Mouse (Mus musculus) liver, adult 2 months (tissue): ENCODE measurements around the gene Spaar. TPM values are rescaled to one million over a fixed set of nuclear protein-coding genes. Genes with fewer than 3 reads are reported as not detected.
"Not testable (repeated sequence)": the region's sequence is repeated elsewhere in the genome, so short reads cannot be mapped to it uniquely, and the experiment has no call there.

Experiments used
- DNase-seq: peaks from one replicate; pipeline ENCODE4 v3.0.0-alpha.2; 2011; ENCODE audit warnings: low read depth, low spot score; ENCODE audit errors: extremely low read depth
- H3K27ac ChIP-seq: fragments of 200-500 bp; replicated peaks from 2 replicates; pipeline ENCODE4 v1.5.1; 2012; ENCODE audit warnings: low read depth, mild to moderate bottlenecking, control low read depth, inconsistent platforms, low read length; ENCODE audit not compliant: insufficient read depth
- H3K27me3 ChIP-seq: fragments of 200-500 bp; 2 replicates; pipeline ENCODE4 v1.6.1; 2012; ENCODE audit warnings: mild to moderate bottlenecking, moderate library complexity, low read length, inconsistent platforms; ENCODE audit not compliant: control insufficient read depth, insufficient read depth
- H3K36me3 ChIP-seq: fragments of 200-500 bp; 2 replicates; pipeline ENCODE4 v1.6.1; 2012; ENCODE audit warnings: low read length, inconsistent platforms; ENCODE audit not compliant: control insufficient read depth, insufficient read depth
- H3K4me1 ChIP-seq: fragments of 200-500 bp; 2 replicates; pipeline ENCODE4 v1.6.1; 2011; ENCODE audit warnings: low read length; ENCODE audit not compliant: control insufficient read depth, insufficient read depth
- H3K4me3 ChIP-seq: fragments of 200-500 bp; 2 replicates; pipeline ENCODE4 v1.5.1; 2011; ENCODE audit warnings: low read depth, mild to moderate bottlenecking, control low read depth, low read length, moderate library complexity; ENCODE audit not compliant: insufficient read depth
- H3K79me2 ChIP-seq: fragments of 200-500 bp; 2 replicates; pipeline ENCODE4 v1.6.1; 2012; ENCODE audit warnings: inconsistent platforms, mild to moderate bottlenecking, low read length, moderate library complexity; ENCODE audit not compliant: control insufficient read depth, insufficient read depth
- H3K9ac ChIP-seq: fragments of 200-500 bp; 2 replicates; pipeline ENCODE4 v1.6.1; 2012; ENCODE audit warnings: low read depth, mild to moderate bottlenecking, control low read depth, inconsistent platforms, low read length
- CTCF ChIP-seq: fragments of 200-500 bp; IDR thresholded peaks from 2 replicates; pipeline ENCODE4 v1.5.1; 2011; ENCODE audit warnings: low read depth, low read length, control low read depth
- POLR2A ChIP-seq: fragments of 200-500 bp; IDR thresholded peaks from 2 replicates; pipeline ENCODE4 v1.6.1; 2011; ENCODE audit warnings: low read length, control low read depth; ENCODE audit not compliant: insufficient read depth; ENCODE audit errors: extremely low read depth
- WGBS: fragments of 180-500 bp; shearing (Covaris S2); methylation state at CpG from one replicate; pipeline ENCODE4 v1.1.7; 2018; 5-methylcytosine and 5-hydroxymethylcytosine counted together
- polyA plus RNA-seq: library from polyadenylated mRNA; depleted of rRNA; stranded (reverse); fragments of >200 nt; gene quantifications from 2 replicates; pipeline ENCODE4 v1.2.3, GENCODE M21; 2012; rRNA removed
- total RNA-seq: library from RNA; depleted of rRNA; stranded (reverse); fragments of >200 nt; gene quantifications from 2 replicates; pipeline ENCODE4 v1.2.3, GENCODE M21; 2014; rRNA removed

Gene Spaar
- total and polyA plus RNA-seq, 2 experiments, result 0.12 to 0.18 TPM

- Histone ChIP-seq H3K27ac (no peak overlapping the region), H3K9ac (no peak overlapping the region), H3K79me2 (no peaks in the 10 kb centered on the region), H3K4me3 (no peak overlapping the region), H3K4me1 (no peaks in the 10 kb centered on the region), H3K36me3 (no peaks in the 10 kb centered on the region), H3K27me3 (no peaks in the 10 kb centered on the region)
- TF ChIP-seq POLR2A (no peak), CTCF (no peak)
- WGBS, result 11% methylated on average over 2 of the region's 2 CpGs
- DNase-seq, result no peak
These were observed 42.5 kb downstream of the Spaar start for GRCm38 (mm10) chr4:43772304-43772703.

GRCm38 (mm10) chr4:43795296-43795695 lies 65.5 kb downstream of the Spaar start:
- WGBS, result 71% methylated on average over 6 of the region's 6 CpGs
- Histone ChIP-seq H3K27me3 (no peaks in the 10 kb centered on the region), H3K27ac (no peak overlapping the region), H3K9ac (no peak overlapping the region), H3K4me1 (no peaks in the 10 kb centered on the region), H3K4me3 (no peak overlapping the region), H3K36me3 (no peaks in the 10 kb centered on the region), H3K79me2 (no peaks in the 10 kb centered on the region)
- no peak for TF ChIP-seq POLR2A
- TF ChIP-seq CTCF, result no peak
- no peak for DNase-seq

GRCm38 (mm10) chr4:43795844-43796243 lies 66.0 kb downstream of the Spaar start:
- not testable (repeated sequence) for H3K79me2 ChIP-seq, H3K4me1 ChIP-seq, H3K27ac ChIP-seq, H3K4me3 ChIP-seq, H3K27me3 ChIP-seq, H3K9ac ChIP-seq, H3K36me3 ChIP-seq, DNase-seq
- 83% methylated on average over 5 of the region's 5 CpGs for WGBS

- H3K27me3 ChIP-seq, result no peaks in the 10 kb centered on the region
- H3K4me1 ChIP-seq, result no peaks in the 10 kb centered on the region
- no peaks in the 10 kb centered on the region for H3K36me3 ChIP-seq
- TF ChIP-seq CTCF, result no peak
- no peak for TF ChIP-seq POLR2A
- no peak overlapping the region for H3K27ac ChIP-seq
- no peaks in the 10 kb centered on the region for H3K79me2 ChIP-seq
- 65% methylated on average over 7 of the region's 7 CpGs for WGBS
- DNase-seq, result no peak
- H3K9ac ChIP-seq, result no peak overlapping the region
- no peak overlapping the region for H3K4me3 ChIP-seq
These were observed 69.1 kb downstream of the Spaar start for GRCm38 (mm10) chr4:43798936-43799335.

Other genes starting within 250 kb of the Spaar start
- gene Sit1, start 246.3 kb upstream of the Spaar start, total RNA-seq, result not detected in 2 replicates
- gene Sit1, start 246.3 kb upstream of the Spaar start, polyA plus RNA-seq, result 0.13 and 0.51 TPM in 2 replicates
- 190 and 221 TPM in 2 replicates for gene Ccdc107, start 237.1 kb upstream of the Spaar start, total RNA-seq
- 260 and 344 TPM in 2 replicates for gene Ccdc107, start 237.1 kb upstream of the Spaar start, polyA plus RNA-seq
- gene Arhgef39, start 230.3 kb upstream of the Spaar start, total RNA-seq, result 0.74 and 0.94 TPM in 2 replicates
- 0.81 and 1.4 TPM in 2 replicates for gene Arhgef39, start 230.3 kb upstream of the Spaar start, polyA plus RNA-seq
- 0.20 and 0.28 TPM in 2 replicates for gene Car9, start 223.1 kb upstream of the Spaar start, total RNA-seq
- 0.14 and 0.20 TPM in 2 replicates for gene Car9, start 223.1 kb upstream of the Spaar start, polyA plus RNA-seq
- 1.8 and 8.4 TPM in 2 replicates for gene Tpm2, start 206.3 kb upstream of the Spaar start, total RNA-seq
- gene Tpm2, start 206.3 kb upstream of the Spaar start, polyA plus RNA-seq, result 3.8 TPM in 2 replicates
- 37.8 and 41.1 TPM in 2 replicates for gene Creb3, start 167.7 kb upstream of the Spaar start, total RNA-seq
- 47.9 and 62.0 TPM in 2 replicates for gene Creb3, start 167.7 kb upstream of the Spaar start, polyA plus RNA-seq
- gene Tln1, start 167.3 kb upstream of the Spaar start, total RNA-seq, result 39.9 and 42.8 TPM in 2 replicates
- gene Tln1, start 167.3 kb upstream of the Spaar start, polyA plus RNA-seq, result 29.9 and 38.6 TPM in 2 replicates
- gene Rgp1, start 151.3 kb upstream of the Spaar start, total RNA-seq, result 15.9 and 18.7 TPM in 2 replicates
- 33.2 and 44.5 TPM in 2 replicates for gene Rgp1, start 151.3 kb upstream of the Spaar start, polyA plus RNA-seq
- 5.1 and 5.3 TPM in 2 replicates for gene Gba2, start 151.2 kb upstream of the Spaar start, total RNA-seq
- gene Gba2, start 151.2 kb upstream of the Spaar start, polyA plus RNA-seq, result 8.9 and 10.9 TPM in 2 replicates
- gene Msmp, start 145.5 kb upstream of the Spaar start, total RNA-seq, result not detected in 2 replicates
- gene Msmp, start 145.5 kb upstream of the Spaar start, polyA plus RNA-seq, result not detected in 2 replicates
- 22.9 and 29.2 TPM in 2 replicates for gene Npr2, start 98.1 kb upstream of the Spaar start, total RNA-seq
- 24.1 and 39.1 TPM in 2 replicates for gene Npr2, start 98.1 kb upstream of the Spaar start, polyA plus RNA-seq
- gene Spag8, start 76.4 kb upstream of the Spaar start, total RNA-seq, result 0.47 and 0.55 TPM in 2 replicates
- 0.83 and 1.1 TPM in 2 replicates for gene Spag8, start 76.4 kb upstream of the Spaar start, polyA plus RNA-seq
- 202 and 236 TPM in 2 replicates for gene Hint2, start 73.6 kb upstream of the Spaar start, total RNA-seq
- 215 and 231 TPM in 2 replicates for gene Hint2, start 73.6 kb upstream of the Spaar start, polyA plus RNA-seq
- gene Tmem8b, start 61.1 kb upstream of the Spaar start, total RNA-seq, result 0.46 and 0.81 TPM in 2 replicates
- gene Tmem8b, start 61.1 kb upstream of the Spaar start, polyA plus RNA-seq, result 1.8 and 1.9 TPM in 2 replicates
- not detected in 2 replicates for gene Fam221b, start 60.9 kb upstream of the Spaar start, total RNA-seq
- gene Fam221b, start 60.9 kb upstream of the Spaar start, polyA plus RNA-seq, result 0.02 TPM in 1 of 2 replicates, not detected in the other
- not detected in 2 replicates for gene Olfr70, start 29.2 kb upstream of the Spaar start, total RNA-seq
- not detected in 2 replicates for gene Olfr70, start 29.2 kb upstream of the Spaar start, polyA plus RNA-seq
- gene Olfr71, start 19.8 kb upstream of the Spaar start, total RNA-seq, result not detected in 2 replicates
- gene Olfr71, start 19.8 kb upstream of the Spaar start, polyA plus RNA-seq, result not detected in 2 replicates
- 0.09 and 0.13 TPM in 2 replicates for gene Hrct1, start 2.8 kb upstream of the Spaar start, total RNA-seq
- 0.07 and 0.21 TPM in 2 replicates for gene Hrct1, start 2.8 kb upstream of the Spaar start, polyA plus RNA-seq
- gene Olfr159, start 41.0 kb downstream of the Spaar start, total RNA-seq, result not detected in 2 replicates
- not detected in 2 replicates for gene Olfr159, start 41.0 kb downstream of the Spaar start, polyA plus RNA-seq
- gene Olfr156, start 93.9 kb downstream of the Spaar start, total RNA-seq, result not detected in 2 replicates
- gene Olfr156, start 93.9 kb downstream of the Spaar start, polyA plus RNA-seq, result not detected in 2 replicates
- gene Olfr157, start 110.2 kb downstream of the Spaar start, total RNA-seq, result not detected in 2 replicates
- not detected in 2 replicates for gene Olfr157, start 110.2 kb downstream of the Spaar start, polyA plus RNA-seq
- gene Olfr155, start 121.5 kb downstream of the Spaar start, total RNA-seq, result not detected in 2 replicates
- gene Olfr155, start 121.5 kb downstream of the Spaar start, polyA plus RNA-seq, result not detected in 2 replicates
- gene Reck, start 145.5 kb downstream of the Spaar start, total RNA-seq, result 1.9 and 2.2 TPM in 2 replicates
- gene Reck, start 145.5 kb downstream of the Spaar start, polyA plus RNA-seq, result 2.4 and 2.6 TPM in 2 replicates
- gene Glipr2, start 227.4 kb downstream of the Spaar start, total RNA-seq, result 0.83 and 2.0 TPM in 2 replicates
- gene Glipr2, start 227.4 kb downstream of the Spaar start, polyA plus RNA-seq, result 0.67 and 1.2 TPM in 2 replicates